Mouse (Mus musculus): ENCODE data around the gene Scfd2.

The Scfd2 gene

GRCm38 (mm10) chr5:74267736-74268369 lies 263.7 kb downstream of the Scfd2 start:
- DNase-seq = no peak

GRCm38 (mm10) chr5:74267196-74267595 lies 264.4 kb downstream of the Scfd2 start:
- no peak for DNase-seq

- DNase-seq = no peak
Measured at GRCm38 (mm10) chr5:74266476-74266819, 265.1 kb downstream of the Scfd2 start.

GRCm38 (mm10) chr5:74265601-74266475 lies 265.7 kb downstream of the Scfd2 start:
- no peak for DNase-seq

GRCm38 (mm10) chr5:74265151-74265550 lies 266.4 kb downstream of the Scfd2 start:
- DNase-seq = no peak

GRCm38 (mm10) chr5:74264541-74264940 lies 267.0 kb downstream of the Scfd2 start:
- DNase-seq = no peak

- no peak for DNase-seq
Measured at GRCm38 (mm10) chr5:74261016-74261415, 270.5 kb downstream of the Scfd2 start.

- DNase-seq = no peak
Measured at GRCm38 (mm10) chr5:74260378-74260809, 271.2 kb downstream of the Scfd2 start.

- DNase-seq = peak; percentile 33
Measured at GRCm38 (mm10) chr5:74256705-74257104, 274.9 kb downstream of the Scfd2 start.

- no peak for DNase-seq
Measured at GRCm38 (mm10) chr5:74254996-74255395, 276.6 kb downstream of the Scfd2 start.

- DNase-seq = peak; percentile 25
Measured at GRCm38 (mm10) chr5:74253724-74254328, 277.7 kb downstream of the Scfd2 start.

- no peak for DNase-seq
Measured at GRCm38 (mm10) chr5:74252672-74253286, 278.8 kb downstream of the Scfd2 start.

GRCm38 (mm10) chr5:74250947-74251346 lies 280.6 kb downstream of the Scfd2 start:
- DNase-seq = peak; percentile 25

GRCm38 (mm10) chr5:74250308-74250707 lies 281.3 kb downstream of the Scfd2 start:
- no peak for DNase-seq

GRCm38 (mm10) chr5:74249794-74250193 lies 281.8 kb downstream of the Scfd2 start:
- no peak for DNase-seq

- DNase-seq = no peak
Measured at GRCm38 (mm10) chr5:74246971-74247370, 284.6 kb downstream of the Scfd2 start.

- no peak for DNase-seq
Measured at GRCm38 (mm10) chr5:74246453-74246852, 285.1 kb downstream of the Scfd2 start.

- DNase-seq = no peak
Measured at GRCm38 (mm10) chr5:74245641-74246145, 285.9 kb downstream of the Scfd2 start.

GRCm38 (mm10) chr5:74244406-74245019 lies 287.0 kb downstream of the Scfd2 start:
- no peak for DNase-seq

- DNase-seq = no peak
Measured at GRCm38 (mm10) chr5:74242654-74243053, 288.9 kb downstream of the Scfd2 start.

- DNase-seq = no peak
Measured at GRCm38 (mm10) chr5:74240926-74241680, 290.5 kb downstream of the Scfd2 start.

- DNase-seq = no peak
Measured at GRCm38 (mm10) chr5:74240298-74240697, 291.3 kb downstream of the Scfd2 start.
